Mouse (Mus musculus) left cerebral cortex, postnatal 36 days (tissue): ENCODE measurements around the gene Krtap7-1. TPM values are rescaled to one million over a fixed set of nuclear protein-coding genes. Genes with fewer than 3 reads are reported as not detected.

ENCODE experiments used
- total RNA-seq, 2 experiments: library from RNA; stranded (reverse); gene quantifications; 2 replicates each; pipeline ENCODE4 v1.2.3; 2021

The Krtap7-1 gene
- total RNA-seq, 2 experiments from 2014 or later, result not detected

Other genes with a start within 250 kb of the Krtap7-1 start
- not detected for gene Krtap21-1, start 104.5 kb downstream of the Krtap7-1 start, total RNA-seq
- not detected for gene Krtap6-2, start 88.2 kb downstream of the Krtap7-1 start, total RNA-seq
- gene Krtap8-1, start 20.4 kb downstream of the Krtap7-1 start, total RNA-seq, result not detected
- gene Krtap11-1, start 62.9 kb upstream of the Krtap7-1 start, total RNA-seq, result not detected